Mouse (Mus musculus) testis, postnatal 14 days (tissue): Measurements from ENCODE around the gene Ms4a4b.
"Not testable (repeated sequence)": the region's sequence is repeated elsewhere in the genome, so short reads cannot be mapped to it uniquely, and the experiment has no call there.

ENCODE experiments used
- DNase-seq: peaks from one replicate; pipeline ENCODE4 v3.0.0; 2021; ENCODE audit warnings: low spot score

The Ms4a4b gene

GRCm38 (mm10) chr19:11486599-11486998, 43.2 kb downstream of the Ms4a4b start:
- DNase-seq, result no peak

GRCm38 (mm10) chr19:11491406-11492189, 48.2 kb downstream of the Ms4a4b start:
- DNase-seq, result no peak

- no peak for DNase-seq
Measured at GRCm38 (mm10) chr19:11492671-11493070, 49.3 kb downstream of the Ms4a4b start.

- DNase-seq, result no peak
Measured at GRCm38 (mm10) chr19:11494519-11494918, 51.2 kb downstream of the Ms4a4b start.

- DNase-seq, result no peak
Measured at GRCm38 (mm10) chr19:11496361-11496760, 53.0 kb downstream of the Ms4a4b start.

- DNase-seq, result not testable (repeated sequence)
Measured at GRCm38 (mm10) chr19:11497300-11497699, 53.9 kb downstream of the Ms4a4b start.

- DNase-seq, result no peak
Measured at GRCm38 (mm10) chr19:11500796-11501195, 57.4 kb downstream of the Ms4a4b start.

GRCm38 (mm10) chr19:11501326-11501725, 58.0 kb downstream of the Ms4a4b start:
- DNase-seq, result no peak

- no peak for DNase-seq
Measured at GRCm38 (mm10) chr19:11504857-11505256, 61.5 kb downstream of the Ms4a4b start.

GRCm38 (mm10) chr19:11513458-11513857, 70.1 kb downstream of the Ms4a4b start:
- no peak for DNase-seq

- DNase-seq, result no peak
Measured at GRCm38 (mm10) chr19:11516246-11516645, 72.9 kb downstream of the Ms4a4b start, which contains the start of gene Ms4a6b. Gene Ms4a6b, plus strand, starts transcription at chr19:11516512.
